Mouse (Mus musculus) myocyte (in vitro differentiated cells): ENCODE data around the gene Actn1. TPM values are rescaled to one million over a fixed set of nuclear protein-coding genes. Genes with fewer than 3 reads are reported as not detected.

Experiments
- H3K27me3 ChIP-seq: one replicate; pipeline ENCODE4 v1.6.1; 2011; ENCODE audit not compliant: control insufficient read depth, insufficient read depth, insufficient read length
- H3K36me3 ChIP-seq: one replicate; pipeline ENCODE4 v1.6.1; 2011; ENCODE audit not compliant: control insufficient read depth, insufficient read depth
- H3K4me2 ChIP-seq: one replicate; pipeline ENCODE4 v1.6.1; 2011; ENCODE audit warnings: low read depth, control low read depth
- H3K4me3 ChIP-seq: one replicate; pipeline ENCODE4 v1.5.1; 2011; ENCODE audit warnings: mild to moderate bottlenecking, control low read depth, moderate library complexity
- H3K79me2 ChIP-seq: one replicate; pipeline ENCODE4 v1.6.1; 2011; ENCODE audit not compliant: control insufficient read depth, insufficient read depth
- H3ac ChIP-seq: one replicate; pipeline ENCODE4 v1.6.1; 2011; ENCODE audit not compliant: control insufficient read depth, insufficient read length
- CEBPB ChIP-seq: IDR thresholded peaks from 2 replicates; pipeline ENCODE4 v1.6.1; 2011; ENCODE audit warnings: mild to moderate bottlenecking, moderate library complexity; ENCODE audit not compliant: poor library complexity, insufficient read depth, severe bottlenecking
- E2F4 ChIP-seq: IDR thresholded peaks from one replicate; pipeline ENCODE4 v1.6.1; 2011; ENCODE audit warnings: mild to moderate bottlenecking, control low read depth, moderate library complexity; ENCODE audit not compliant: insufficient read depth
- MAX ChIP-seq: IDR thresholded peaks from one replicate; pipeline ENCODE4 v1.6.1; 2011; ENCODE audit warnings: low read depth, mild to moderate bottlenecking, control low read depth
- MYOD1 ChIP-seq, 3 experiments: IDR thresholded peaks; one replicate each; pipeline ENCODE4 v1.6.1; 2011; ENCODE audit warnings: control low read depth in 2 of 3, low read depth in 2 of 3, mild to moderate bottlenecking in 2 of 3, moderate library complexity in 1 of 3; ENCODE audit not compliant: insufficient read length in 2 of 3, control insufficient read depth in 1 of 3
- MYOG ChIP-seq, 3 experiments: IDR thresholded peaks; one replicate each; pipeline ENCODE4 v1.6.1; 2011; ENCODE audit warnings: control low read depth in 2 of 3, low read depth in 2 of 3, mild to moderate bottlenecking in 2 of 3; ENCODE audit not compliant: insufficient read length in 2 of 3, control insufficient read depth in 1 of 3, insufficient read depth in 1 of 3
- POLR2A ChIP-seq: IDR thresholded peaks from one replicate; pipeline ENCODE4 v1.6.1; 2011; ENCODE audit warnings: low read depth, mild to moderate bottlenecking, control low read depth, moderate library complexity; ENCODE audit not compliant: insufficient read length
- POLR2AphosphoS2 ChIP-seq: IDR thresholded peaks from one replicate; pipeline ENCODE4 v1.6.1; 2011; ENCODE audit warnings: low read depth, control low read depth; ENCODE audit not compliant: insufficient read length
- REST ChIP-seq: IDR thresholded peaks from one replicate; pipeline ENCODE4 v1.6.1; 2011; ENCODE audit warnings: mild to moderate bottlenecking, control low read depth, moderate library complexity; ENCODE audit not compliant: insufficient read depth, insufficient read length
- SRF ChIP-seq: IDR thresholded peaks from one replicate; pipeline ENCODE4 v1.6.1; 2011; ENCODE audit warnings: low read depth; ENCODE audit not compliant: control insufficient read depth, insufficient read length
- TCF12 ChIP-seq: IDR thresholded peaks from one replicate; pipeline ENCODE4 v1.6.1; 2011; ENCODE audit warnings: mild to moderate bottlenecking, control low read depth; ENCODE audit not compliant: poor library complexity, insufficient read depth, severe bottlenecking
- TCF3 ChIP-seq: IDR thresholded peaks from one replicate; pipeline ENCODE4 v1.6.1; 2011; ENCODE audit warnings: low read depth, control low read depth; ENCODE audit not compliant: insufficient read length
- USF1 ChIP-seq: IDR thresholded peaks from one replicate; pipeline ENCODE4 v1.6.1; 2011; ENCODE audit warnings: low read depth, mild to moderate bottlenecking, control low read depth, moderate library complexity
- polyA plus RNA-seq: library from polyadenylated mRNA; unstranded; fragments of >200 nt; fragmentation: generic; extraction: Trizol; gene quantifications from one replicate; pipeline ENCODE4 v1.2.1, GENCODE M21; 2012; ENCODE audit warnings: missing spikeins

Gene Actn1
- polyA plus RNA-seq, 1 experiment = 166 TPM

- TF ChIP-seq MAX (no peak), MYOD1 (IDR thresholded peaks at IDR 0.05; ENCODE audit: control insufficient read depth in 1 of 3, insufficient read length in 2 of 3, low read depth in 2 of 3) (no peak), POLR2A (no peak), TCF12 (no peak), USF1 (no peak), POLR2AphosphoS2 (no peak), MYOG (IDR thresholded peaks at IDR 0.05; ENCODE audit: control insufficient read depth in 1 of 3, insufficient read depth in 1 of 3, insufficient read length in 2 of 3, low read depth in 2 of 3) (no peak), E2F4 (no peak), REST (no peak), TCF3 (no peak), SRF (no peak), CEBPB (no peak)
Observed at GRCm38 (mm10) chr12:80153078-80153477, 107.1 kb downstream of the Actn1 start.

GRCm38 (mm10) chr12:80151821-80152220 is 108.3 kb downstream of the Actn1 start:
- Histone ChIP-seq H3ac (no peak overlapping the region), H3K4me2 (no peak overlapping the region), H3K4me3 (no peak overlapping the region), H3K36me3 (no peaks in the 10 kb centered on the region), H3K27me3 (no peaks in the 10 kb centered on the region), H3K79me2 (no peaks in the 10 kb centered on the region)
- no peak for TF ChIP-seq POLR2AphosphoS2
- no peak for TF ChIP-seq MAX
- no peak for TF ChIP-seq USF1
- TF ChIP-seq MYOG (IDR thresholded peaks at IDR 0.05; ENCODE audit: control insufficient read depth in 1 of 3, insufficient read depth in 1 of 3, insufficient read length in 2 of 3, low read depth in 2 of 3) = no peak
- no peak for TF ChIP-seq E2F4
- no peak for TF ChIP-seq CEBPB
- no peak for TF ChIP-seq SRF
- TF ChIP-seq TCF3 = no peak
- TF ChIP-seq MYOD1 (IDR thresholded peaks at IDR 0.05; ENCODE audit: control insufficient read depth in 1 of 3, insufficient read length in 2 of 3, low read depth in 2 of 3) = no peak
- no peak for TF ChIP-seq TCF12

More at GRCm38 (mm10) chr12:80153078-80153477, 107.1 kb downstream of the Actn1 start:
- Histone ChIP-seq H3K4me2 (no peak overlapping the region), H3K4me3 (no peak overlapping the region), H3K36me3 (no peaks in the 10 kb centered on the region), H3K27me3 (no peaks in the 10 kb centered on the region), H3ac (no peak overlapping the region), H3K79me2 (no peaks in the 10 kb centered on the region)

GRCm38 (mm10) chr12:80150624-80151023 is 109.5 kb downstream of the Actn1 start:
- Histone ChIP-seq H3ac (no peak overlapping the region), H3K36me3 (no peaks in the 10 kb centered on the region), H3K79me2 (no peaks in the 10 kb centered on the region), H3K4me3 (no peak overlapping the region), H3K27me3 (no peaks in the 10 kb centered on the region), H3K4me2 (no peak overlapping the region)
- TF ChIP-seq MYOD1 (IDR thresholded peaks at IDR 0.05; ENCODE audit: control insufficient read depth in 1 of 3, insufficient read length in 2 of 3, low read depth in 2 of 3) = no peak
- no peak for TF ChIP-seq TCF3
- no peak for TF ChIP-seq CEBPB
- no peak for TF ChIP-seq REST
- no peak for TF ChIP-seq USF1
- TF ChIP-seq E2F4 = no peak
- TF ChIP-seq POLR2A = no peak
- no peak for TF ChIP-seq SRF
- no peak for TF ChIP-seq MYOG (IDR thresholded peaks at IDR 0.05; ENCODE audit: control insufficient read depth in 1 of 3, insufficient read depth in 1 of 3, insufficient read length in 2 of 3, low read depth in 2 of 3)

GRCm38 (mm10) chr12:80147563-80148214 is 112.5 kb downstream of the Actn1 start:
- Histone ChIP-seq H3K4me3 (no peak overlapping the region), H3K79me2 (no peaks in the 10 kb centered on the region), H3ac (no peak overlapping the region), H3K4me2 (no peak overlapping the region), H3K36me3 (no peaks in the 10 kb centered on the region), H3K27me3 (no peaks in the 10 kb centered on the region)
- TF ChIP-seq E2F4 (no peak), MYOG (IDR thresholded peaks at IDR 0.05; ENCODE audit: control insufficient read depth in 1 of 3, insufficient read depth in 1 of 3, insufficient read length in 2 of 3, low read depth in 2 of 3) (no peak), CEBPB (no peak), TCF3 (no peak), MAX (no peak)
